Mouse (Mus musculus): ENCODE data around the gene Tardbp. TPM values are rescaled to one million over a fixed set of nuclear protein-coding genes. Genes with fewer than 3 reads are reported as not detected.

Gene Tardbp
- total RNA-seq, 2 experiments from 2014 or later: 97.3 to 116 TPM

GRCm38 (mm10) chr4:148641121-148641520 is 14.3 kb upstream of the Tardbp start:
- intact Hi-C loops (cut with DNase I): no loop called here
- no peak for DNase-seq

GRCm38 (mm10) chr4:148639455-148639854 is 12.6 kb upstream of the Tardbp start:
- no peak for DNase-seq
- intact Hi-C loops (cut with DNase I): no loop called here

- DNase-seq: no peak
- intact Hi-C loops (cut with DNase I): no loop called here
Measured at GRCm38 (mm10) chr4:148638302-148638701, 11.5 kb upstream of the Tardbp start.

GRCm38 (mm10) chr4:148635309-148635708 is 8.5 kb upstream of the Tardbp start:
- intact Hi-C loops (cut with DNase I): no loop called here
- DNase-seq: no peak

GRCm38 (mm10) chr4:148633395-148634061 is 6.7 kb upstream of the Tardbp start:
- intact Hi-C loops (cut with DNase I): no loop called here

GRCm38 (mm10) chr4:148632013-148632692 is 5.3 kb upstream of the Tardbp start:
- DNase-seq: no peak

More at GRCm38 (mm10) chr4:148633395-148634061, 6.7 kb upstream of the Tardbp start:
- no peak for DNase-seq

GRCm38 (mm10) chr4:148627246-148627645 is 427 bp upstream of the Tardbp start:
- DNase-seq: no peak
- intact Hi-C loops (cut with DNase I): no loop called here

More at GRCm38 (mm10) chr4:148632013-148632692, 5.3 kb upstream of the Tardbp start:
- intact Hi-C loops (cut with DNase I): no loop called here

GRCm38 (mm10) chr4:148625756-148626622 is 830 bp downstream of the Tardbp start:
- DNase-seq: no peak
- intact Hi-C loops (cut with DNase I): no loop called here

GRCm38 (mm10) chr4:148625010-148625409 is 1.8 kb downstream of the Tardbp start:
- no peak for DNase-seq
- intact Hi-C loops (cut with DNase I): no loop called here

- no peak for DNase-seq
- intact Hi-C loops (cut with DNase I): no loop called here
Measured at GRCm38 (mm10) chr4:148623609-148624008, 3.2 kb downstream of the Tardbp start.

GRCm38 (mm10) chr4:148622485-148622884 is 4.3 kb downstream of the Tardbp start:
- no peak for DNase-seq
- intact Hi-C loops (cut with DNase I): no loop called here

- no peak for DNase-seq
- intact Hi-C loops (cut with DNase I): no loop called here
Measured at GRCm38 (mm10) chr4:148620718-148621117, 6.1 kb downstream of the Tardbp start.

- DNase-seq: no peak
- intact Hi-C loops (cut with DNase I): no loop called here
Measured at GRCm38 (mm10) chr4:148619805-148620204, 7.0 kb downstream of the Tardbp start.

GRCm38 (mm10) chr4:148613738-148614137 is 13.1 kb downstream of the Tardbp start:
- DNase-seq: no peak
- intact Hi-C loops (cut with DNase I): no loop called here

GRCm38 (mm10) chr4:148612557-148612956 is 14.3 kb downstream of the Tardbp start:
- no peak for DNase-seq
- intact Hi-C loops (cut with DNase I): no loop called here

- intact Hi-C loops (cut with DNase I): no loop called here
- no peak for DNase-seq
Measured at GRCm38 (mm10) chr4:148610631-148611364, 16.0 kb downstream of the Tardbp start.

GRCm38 (mm10) chr4:148609805-148610204 is 17.0 kb downstream of the Tardbp start:
- DNase-seq: no peak
- intact Hi-C loops (cut with DNase I): no loop called here

- intact Hi-C loops (cut with DNase I): no loop called here
- peak; percentile 61 to 66 for DNase-seq
Measured at GRCm38 (mm10) chr4:148607758-148608157, 19.1 kb downstream of the Tardbp start.

- intact Hi-C loops (cut with DNase I): no loop called here
- peak; percentile 42 to 51 for DNase-seq
Measured at GRCm38 (mm10) chr4:148604541-148605165, 22.2 kb downstream of the Tardbp start.

GRCm38 (mm10) chr4:148604141-148604540 is 22.7 kb downstream of the Tardbp start:
- intact Hi-C loops (cut with DNase I): no loop called here
- no peak for DNase-seq

All from gastrocnemius, postnatal 36 days (tissue).